Mouse (Mus musculus): ENCODE results near the gene Snx6.
"Not testable (repeated sequence)": the region's sequence is repeated elsewhere in the genome, so short reads cannot be mapped to it uniquely, and the experiment has no call there.

Snx6 gene

DNA sequence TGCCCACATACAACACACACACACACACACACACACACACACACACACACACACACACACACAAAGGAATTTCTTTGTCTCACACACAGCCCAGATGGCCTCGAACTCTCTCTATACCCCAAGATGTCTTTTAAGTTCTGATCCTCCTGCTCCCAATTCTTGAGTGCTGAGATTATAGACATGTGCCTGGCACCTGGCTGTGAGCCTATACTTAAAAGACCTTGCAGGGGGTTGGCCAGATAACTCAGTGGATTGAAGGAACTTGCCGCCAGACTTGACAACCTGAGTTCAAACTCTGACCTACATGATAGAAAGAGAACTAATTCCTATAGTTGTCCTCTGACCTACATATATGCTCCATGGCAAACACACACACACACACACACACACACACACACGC, 8.0 kb upstream of the Snx6 start:
- DNase-seq (ENCODE audit: low spot score): no peak

DNA sequence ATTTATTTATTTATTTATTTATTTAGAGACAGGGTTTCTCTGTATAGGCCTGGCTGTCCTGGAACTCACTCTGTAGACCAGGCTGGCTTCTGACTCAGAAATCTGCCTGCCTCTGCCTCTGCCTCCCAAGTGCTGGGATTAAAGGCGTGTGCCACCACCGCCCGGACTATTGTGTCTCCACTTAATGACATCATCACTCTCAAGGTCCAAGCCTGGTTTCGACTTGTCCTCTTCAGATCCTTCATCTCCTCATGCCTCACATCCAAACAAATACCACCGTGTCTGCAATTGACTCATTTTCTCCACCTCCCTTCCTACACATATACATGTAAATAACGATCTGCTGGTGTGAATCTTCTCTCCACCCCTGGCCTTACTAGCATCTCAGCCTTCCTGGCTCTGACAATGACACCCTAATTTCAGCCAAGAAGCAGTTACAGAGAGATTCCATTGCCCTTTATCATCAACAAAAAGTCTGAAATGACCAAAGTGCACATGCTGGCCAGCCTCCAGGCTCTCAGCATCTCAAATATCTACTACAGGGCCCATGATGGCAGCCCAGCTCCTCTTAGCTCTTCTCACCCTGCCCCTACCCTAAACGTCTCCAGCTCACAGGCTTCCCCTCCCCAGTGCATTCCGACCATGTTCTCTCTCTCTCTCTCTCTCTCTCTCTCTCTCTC, 1.2 kb upstream of the Snx6 start:
- DNase-seq (ENCODE audit: low spot score): no peak

DNA sequence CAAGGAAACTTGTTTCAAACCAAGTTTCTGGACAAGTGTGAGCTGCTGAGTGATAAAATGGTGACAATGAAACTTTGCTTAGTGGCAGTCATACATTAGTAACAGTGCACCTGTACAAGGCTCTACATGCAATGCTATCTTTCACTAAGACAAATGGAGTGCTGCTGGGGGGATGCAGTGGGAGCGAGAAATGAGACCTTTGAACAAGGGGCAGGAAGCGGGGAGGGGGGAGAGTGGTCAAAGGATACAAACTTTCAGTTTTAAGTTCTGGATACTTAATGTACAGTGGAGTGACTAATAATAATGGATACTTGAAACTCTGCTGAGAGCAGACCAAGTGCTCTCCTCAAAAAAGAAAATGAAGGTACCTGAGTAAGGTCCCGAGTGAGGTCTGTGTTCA, 1.1 kb downstream of the Snx6 start:
- no peak for DNase-seq (ENCODE audit: low spot score)

DNA sequence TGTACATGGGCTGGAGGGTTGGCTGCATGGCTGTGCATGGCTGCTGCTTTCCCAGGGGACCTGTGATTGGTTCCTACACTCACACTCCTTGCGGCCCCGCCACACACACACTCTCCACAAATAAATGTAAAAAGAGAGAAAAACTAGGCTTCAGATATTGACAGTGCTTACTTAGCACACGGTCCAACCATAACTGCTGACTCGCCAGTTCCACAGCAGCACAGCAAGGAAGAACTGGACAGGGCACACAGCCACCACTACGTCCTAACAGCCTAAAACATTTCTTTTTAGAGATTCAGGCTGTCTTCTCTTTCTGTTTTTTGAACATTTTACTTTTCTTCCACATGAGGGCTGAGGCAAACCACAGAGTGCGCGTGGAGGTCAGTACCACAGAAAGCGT, 4.0 kb downstream of the Snx6 start:
- DNase-seq (ENCODE audit: low spot score): no peak

DNA sequence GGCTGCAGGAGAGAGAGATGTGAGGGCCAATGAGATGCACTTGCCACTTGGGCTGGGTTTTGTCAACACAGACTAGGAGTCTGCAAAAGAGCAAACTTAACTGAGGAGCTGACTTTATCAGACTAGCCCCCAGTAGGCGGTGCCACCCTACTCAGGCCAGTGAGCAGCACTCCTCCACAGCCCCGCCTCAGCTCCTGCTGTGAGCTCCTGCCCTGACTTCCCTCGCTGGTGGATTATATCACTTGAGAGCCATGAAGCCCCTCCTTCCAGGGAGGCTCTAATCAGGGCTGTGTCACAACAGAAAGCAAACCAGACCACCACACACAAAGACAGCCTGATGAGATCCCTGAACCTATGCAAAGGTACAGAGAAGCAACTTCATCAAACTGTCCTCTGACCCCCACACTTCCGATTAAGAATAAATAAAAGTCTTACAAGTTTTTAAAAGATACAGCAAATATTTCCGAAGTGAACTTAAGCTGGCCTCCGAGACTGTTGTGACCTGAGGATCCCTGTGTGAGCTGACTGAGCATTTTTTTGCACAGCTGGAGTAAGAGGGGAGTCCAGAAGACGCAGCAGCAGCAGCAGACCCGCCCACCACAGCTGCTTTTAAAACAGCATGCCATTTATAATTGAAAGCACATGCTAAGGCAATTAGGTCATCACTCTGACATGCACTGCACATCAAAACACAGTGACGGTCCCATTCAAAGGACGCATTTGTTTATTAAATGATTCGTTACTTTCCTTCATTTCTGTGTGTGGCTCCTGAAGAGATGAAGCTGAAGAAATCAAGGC, 6.0 kb downstream of the Snx6 start:
- peak; percentile 83 for DNase-seq (ENCODE audit: low spot score)

DNA sequence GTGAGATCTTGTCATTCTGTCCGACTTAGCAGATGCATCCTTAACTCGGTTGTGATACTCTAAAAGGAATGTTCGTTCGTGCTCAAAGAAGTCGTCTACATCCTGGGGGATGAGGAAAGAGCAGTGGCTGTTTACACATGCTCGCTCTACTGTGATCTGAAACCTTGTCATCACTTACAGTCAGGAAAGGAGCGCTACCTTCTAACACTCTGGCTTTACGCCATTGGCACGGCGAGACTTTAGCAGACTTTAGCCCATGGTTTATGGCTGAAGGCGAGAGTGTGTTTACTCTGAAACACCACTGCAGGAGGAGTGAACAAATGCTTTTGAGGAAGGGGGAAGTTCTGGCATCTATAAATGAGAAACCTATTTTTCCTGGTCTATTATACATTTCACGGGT, 31.9 kb downstream of the Snx6 start:
- no peak for DNase-seq (ENCODE audit: low spot score)

DNA sequence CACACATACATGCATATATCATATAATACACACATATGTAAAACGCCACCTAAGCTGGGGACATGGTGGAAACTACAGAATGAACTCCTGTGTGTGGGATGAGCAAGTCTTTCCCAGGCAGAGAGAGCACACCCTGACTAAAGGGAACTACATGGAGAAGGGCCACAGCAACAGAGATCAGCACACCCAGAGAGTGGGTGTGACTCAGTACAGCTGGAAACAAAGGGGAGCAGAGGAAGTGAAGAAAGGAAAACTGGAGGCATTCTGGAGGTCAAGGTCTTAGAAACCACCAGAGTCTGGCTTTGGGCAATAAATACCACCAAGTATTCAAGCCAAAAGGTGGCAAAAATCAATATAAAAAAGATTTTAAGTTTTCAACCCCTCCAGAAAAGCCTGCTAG, 34.8 kb downstream of the Snx6 start:
- DNase-seq (ENCODE audit: low spot score): no peak

DNA sequence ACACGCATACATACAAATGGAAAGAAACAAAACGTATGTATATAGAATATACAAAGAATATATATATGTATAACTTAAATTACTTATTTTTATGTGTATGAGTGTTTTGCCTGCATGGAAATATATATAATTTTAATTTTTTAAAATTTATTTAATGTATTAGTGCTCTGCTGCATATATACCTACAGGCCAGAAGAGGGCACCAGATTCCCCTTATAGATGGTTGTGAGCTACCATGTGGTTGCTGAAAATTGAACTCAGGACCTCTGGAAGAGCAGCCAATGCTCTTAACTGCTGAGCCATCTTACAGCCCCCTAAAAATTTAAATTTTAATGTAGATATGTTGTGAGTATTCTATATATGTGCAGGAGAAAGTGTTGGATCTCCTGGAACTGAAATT, 36.7 kb downstream of the Snx6 start:
- DNase-seq (ENCODE audit: low spot score): no peak

DNA sequence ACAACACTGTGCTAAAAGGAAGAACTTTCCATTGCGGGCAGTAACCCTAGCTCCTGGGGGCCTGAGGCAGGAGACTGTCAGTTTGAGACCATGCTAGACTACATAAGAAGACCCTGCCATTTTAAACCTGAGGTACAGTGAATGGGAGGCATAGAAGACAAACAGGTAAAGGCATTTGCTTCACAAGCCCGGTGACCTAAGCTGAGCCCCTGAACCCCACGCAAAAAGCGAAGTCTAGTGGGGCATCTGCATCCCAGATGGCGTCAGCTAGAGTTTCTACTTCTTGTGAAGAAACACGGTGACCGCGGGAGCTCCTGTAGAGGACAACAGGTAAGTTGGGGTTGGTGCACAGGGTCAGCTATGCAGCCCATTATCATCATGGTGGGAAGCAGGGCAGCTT, 46.9 kb downstream of the Snx6 start:
- DNase-seq (ENCODE audit: low spot score): no peak

DNA sequence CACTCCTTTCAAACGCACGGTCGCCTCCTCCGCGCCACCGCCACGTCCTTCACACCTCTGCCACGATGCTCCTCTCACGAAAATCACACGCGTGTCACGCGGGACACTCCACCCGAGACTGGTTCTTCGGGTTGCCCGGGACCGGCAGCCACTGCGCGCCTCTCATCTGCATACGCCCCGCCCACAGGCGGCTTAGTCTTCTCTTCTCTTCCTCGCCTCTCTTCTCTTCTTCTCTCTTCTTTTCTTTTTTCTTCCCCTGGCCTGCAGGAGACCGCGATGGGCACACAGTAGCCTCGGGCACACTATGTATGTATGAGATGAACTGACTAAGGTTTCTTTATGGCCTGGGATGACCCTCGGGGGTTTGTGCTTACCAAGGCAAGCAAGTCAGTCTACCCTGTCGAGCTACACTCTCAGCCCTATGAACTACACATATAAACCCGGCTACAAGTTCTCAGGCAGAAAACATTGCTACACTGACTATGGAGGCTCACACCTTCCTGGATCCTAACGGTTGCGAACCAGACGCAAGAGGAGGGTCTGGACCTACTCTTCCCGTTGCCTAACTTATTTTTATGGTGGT, 56.8 kb downstream of the Snx6 start:
- not testable (repeated sequence) for DNase-seq (ENCODE audit: low spot score)

DNA sequence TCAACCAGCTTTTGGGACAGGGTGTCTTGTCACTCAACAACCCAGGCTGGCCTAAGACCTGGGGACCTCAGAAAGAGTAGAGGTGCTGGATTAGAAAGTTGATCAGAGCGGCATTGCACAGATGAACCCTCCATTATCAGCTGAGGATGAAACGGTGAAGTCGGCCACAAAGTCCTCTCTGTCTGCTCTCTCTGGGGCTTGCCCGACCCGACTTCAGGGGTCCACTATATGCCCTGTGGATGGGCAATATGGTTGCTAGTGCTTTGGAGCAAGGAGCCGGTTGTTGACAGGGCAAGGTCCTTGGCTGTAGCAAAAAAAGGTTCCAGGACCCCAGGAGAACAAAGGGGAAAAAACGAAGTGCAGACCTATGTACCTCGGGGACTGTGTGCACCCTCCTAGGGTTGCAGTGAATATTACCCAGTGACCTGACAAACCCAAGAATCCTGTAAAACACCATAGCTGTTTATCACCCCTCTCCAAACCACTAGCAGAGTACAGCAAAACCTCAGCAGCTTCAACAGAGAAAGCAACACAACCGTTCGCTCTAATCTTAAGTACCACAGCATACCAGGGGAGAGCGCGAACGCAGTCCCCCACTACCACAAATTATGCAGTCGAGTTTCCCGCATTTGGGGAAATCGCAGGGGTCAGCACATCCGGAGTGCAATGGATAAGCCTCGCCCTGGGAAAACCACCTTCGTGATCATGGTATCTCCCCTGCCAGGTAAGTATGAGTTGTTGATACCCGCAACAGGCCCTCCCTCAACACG, 57.4 kb downstream of the Snx6 start:
- DNase-seq (ENCODE audit: low spot score): not testable (repeated sequence)

DNA sequence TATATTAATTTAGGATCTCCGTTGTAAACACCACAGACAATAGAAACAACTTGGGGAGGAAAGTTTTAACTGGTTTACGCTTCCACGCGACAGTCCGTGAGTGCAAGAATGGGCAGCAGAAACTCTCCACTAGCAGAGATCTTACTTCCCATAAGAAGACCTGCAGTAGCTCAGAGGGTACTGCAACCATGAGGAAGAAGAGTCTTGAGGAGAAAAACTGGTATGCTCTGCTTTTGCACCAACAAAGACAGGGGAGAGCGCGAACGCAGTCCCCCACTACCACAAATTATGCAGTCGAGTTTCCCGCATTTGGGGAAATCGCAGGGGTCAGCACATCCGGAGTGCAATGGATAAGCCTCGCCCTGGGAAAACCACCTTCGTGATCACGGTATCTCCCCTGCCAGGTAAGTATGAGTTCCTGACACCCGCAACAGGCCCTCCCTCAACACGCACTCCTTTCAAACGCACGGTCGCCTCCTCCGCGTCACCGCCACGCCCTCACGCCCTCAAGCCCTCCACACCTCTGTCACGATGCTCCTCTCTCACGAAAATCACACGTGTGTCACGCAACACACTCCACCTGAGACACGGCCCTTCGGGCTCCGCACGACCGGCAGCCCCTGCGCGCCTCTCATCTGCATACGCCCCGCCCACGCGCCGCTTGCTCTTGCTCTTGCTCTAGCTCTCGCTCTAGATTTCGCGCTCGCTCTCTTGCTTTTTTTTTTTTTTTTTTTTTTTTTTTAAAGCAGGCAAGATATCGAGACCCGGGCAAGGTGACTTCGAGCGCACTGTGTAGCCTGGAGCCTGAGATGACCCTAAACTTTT, 61.0 kb downstream of the Snx6 start:
- DNase-seq (ENCODE audit: low spot score): not testable (repeated sequence)

DNA sequence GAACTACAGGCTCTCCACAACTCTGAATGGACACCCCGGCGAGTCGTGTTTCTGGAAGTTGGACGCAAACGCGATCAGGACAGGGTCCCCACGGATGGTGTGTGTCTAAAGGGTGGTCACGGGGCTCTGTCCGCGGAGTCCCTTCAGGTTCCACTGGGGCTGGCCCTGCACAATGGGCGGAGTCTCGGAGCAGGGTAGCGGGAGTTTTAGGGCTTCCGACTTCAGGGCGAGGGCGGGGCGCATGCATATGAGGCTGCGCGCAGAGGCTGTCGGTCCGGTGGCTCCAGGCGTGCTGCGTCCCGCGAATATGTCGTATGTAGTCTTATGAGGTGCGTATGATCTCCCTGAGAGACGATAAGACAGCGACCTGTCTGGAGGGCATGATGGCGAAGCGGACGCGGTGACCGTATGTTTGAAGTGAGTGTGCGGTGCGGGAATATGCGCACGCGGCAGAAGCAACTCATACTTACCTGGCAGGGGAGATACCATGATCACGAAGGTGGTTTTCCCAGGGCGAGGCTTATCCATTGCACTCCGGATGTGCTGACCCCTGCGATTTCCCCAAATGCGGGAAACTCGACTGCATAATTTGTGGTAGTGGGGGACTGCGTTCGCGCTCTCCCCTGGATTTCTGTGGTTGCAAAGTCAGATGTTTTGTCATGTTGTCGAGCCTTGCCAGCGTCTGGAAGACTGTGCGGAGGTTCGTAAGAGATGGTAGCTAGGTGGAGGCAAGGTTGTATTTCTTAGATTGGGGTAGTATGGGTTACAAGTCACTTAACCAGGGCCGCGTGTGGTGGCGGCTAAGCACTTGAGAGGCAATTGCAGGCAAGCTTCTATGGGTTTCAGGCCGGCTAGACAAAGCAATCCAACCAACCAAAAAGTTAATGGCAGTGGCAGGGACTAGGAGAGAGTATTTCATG, 66.1 kb downstream of the Snx6 start:
- DNase-seq (ENCODE audit: low spot score): not testable (repeated sequence)

DNA sequence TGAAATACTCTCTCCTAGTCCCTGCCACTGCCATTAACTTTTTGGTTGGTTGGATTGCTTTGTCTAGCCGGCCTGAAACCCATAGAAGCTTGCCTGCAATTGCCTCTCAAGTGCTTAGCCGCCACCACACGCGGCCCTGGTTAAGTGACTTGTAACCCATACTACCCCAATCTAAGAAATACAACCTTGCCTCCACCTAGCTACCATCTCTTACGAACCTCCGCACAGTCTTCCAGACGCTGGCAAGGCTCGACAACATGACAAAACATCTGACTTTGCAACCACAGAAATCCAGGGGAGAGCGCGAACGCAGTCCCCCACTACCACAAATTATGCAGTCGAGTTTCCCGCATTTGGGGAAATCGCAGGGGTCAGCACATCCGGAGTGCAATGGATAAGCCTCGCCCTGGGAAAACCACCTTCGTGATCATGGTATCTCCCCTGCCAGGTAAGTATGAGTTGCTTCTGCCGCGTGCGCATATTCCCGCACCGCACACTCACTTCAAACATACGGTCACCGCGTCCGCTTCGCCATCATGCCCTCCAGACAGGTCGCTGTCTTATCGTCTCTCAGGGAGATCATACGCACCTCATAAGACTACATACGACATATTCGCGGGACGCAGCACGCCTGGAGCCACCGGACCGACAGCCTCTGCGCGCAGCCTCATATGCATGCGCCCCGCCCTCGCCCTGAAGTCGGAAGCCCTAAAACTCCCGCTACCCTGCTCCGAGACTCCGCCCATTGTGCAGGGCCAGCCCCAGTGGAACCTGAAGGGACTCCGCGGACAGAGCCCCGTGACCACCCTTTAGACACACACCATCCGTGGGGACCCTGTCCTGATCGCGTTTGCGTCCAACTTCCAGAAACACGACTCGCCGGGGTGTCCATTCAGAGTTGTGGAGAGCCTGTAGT, 76.4 kb downstream of the Snx6 start:
- not testable (repeated sequence) for DNase-seq (ENCODE audit: low spot score)

DNA sequence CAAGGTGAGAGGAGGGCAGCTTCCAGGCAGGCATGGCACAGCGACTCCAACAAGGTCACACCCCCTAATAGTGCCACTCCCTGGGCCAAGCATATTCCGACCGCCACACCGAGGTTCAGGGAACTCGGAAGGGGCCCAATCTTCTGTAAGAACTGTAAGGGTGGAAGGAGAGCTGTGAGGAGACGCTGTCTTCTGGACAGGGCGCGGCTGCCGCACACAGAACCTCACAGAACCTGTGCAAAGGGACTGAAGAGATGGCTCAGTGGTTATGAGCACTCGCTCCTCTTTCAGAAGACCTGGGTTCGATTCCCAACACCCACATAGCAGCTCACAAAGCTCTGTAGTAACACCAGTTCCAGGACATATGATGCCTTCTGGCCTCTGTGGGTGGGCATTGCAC, 78.0 kb downstream of the Snx6 start:
- DNase-seq (ENCODE audit: low spot score): not testable (repeated sequence)

DNA sequence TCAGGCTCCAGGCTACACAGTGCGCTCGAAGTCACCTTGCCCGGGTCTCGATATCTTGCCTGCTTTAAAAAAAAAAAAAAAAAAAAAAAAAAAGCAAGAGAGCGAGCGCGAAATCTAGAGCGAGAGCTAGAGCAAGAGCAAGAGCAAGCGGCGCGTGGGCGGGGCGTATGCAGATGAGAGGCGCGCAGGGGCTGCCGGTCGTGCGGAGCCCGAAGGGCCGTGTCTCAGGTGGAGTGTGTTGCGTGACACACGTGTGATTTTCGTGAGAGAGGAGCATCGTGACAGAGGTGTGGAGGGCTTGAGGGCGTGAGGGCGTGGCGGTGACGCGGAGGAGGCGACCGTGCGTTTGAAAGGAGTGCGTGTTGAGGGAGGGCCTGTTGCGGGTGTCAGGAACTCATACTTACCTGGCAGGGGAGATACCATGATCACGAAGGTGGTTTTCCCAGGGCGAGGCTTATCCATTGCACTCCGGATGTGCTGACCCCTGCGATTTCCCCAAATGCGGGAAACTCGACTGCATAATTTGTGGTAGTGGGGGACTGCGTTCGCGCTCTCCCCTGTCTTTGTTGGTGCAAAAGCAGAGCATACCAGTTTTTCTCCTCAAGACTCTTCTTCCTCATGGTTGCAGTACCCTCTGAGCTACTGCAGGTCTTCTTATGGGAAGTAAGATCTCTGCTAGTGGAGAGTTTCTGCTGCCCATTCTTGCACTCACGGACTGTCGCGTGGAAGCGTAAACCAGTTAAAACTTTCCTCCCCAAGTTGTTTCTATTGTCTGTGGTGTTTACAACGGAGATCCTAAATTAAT, 81.5 kb downstream of the Snx6 start:
- not testable (repeated sequence) for DNase-seq (ENCODE audit: low spot score)

DNA sequence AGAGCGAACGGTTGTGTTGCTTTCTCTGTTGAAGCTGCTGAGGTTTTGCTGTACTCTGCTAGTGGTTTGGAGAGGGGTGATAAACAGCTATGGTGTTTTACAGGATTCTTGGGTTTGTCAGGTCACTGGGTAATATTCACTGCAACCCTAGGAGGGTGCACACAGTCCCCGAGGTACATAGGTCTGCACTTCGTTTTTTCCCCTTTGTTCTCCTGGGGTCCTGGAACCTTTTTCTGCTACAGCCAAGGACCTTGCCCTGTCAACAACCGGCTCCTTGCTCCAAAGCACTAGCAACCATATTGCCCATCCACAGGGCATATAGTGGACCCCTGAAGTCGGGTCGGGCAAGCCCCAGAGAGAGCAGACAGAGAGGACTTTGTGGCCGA, 85.0 kb downstream of the Snx6 start:
- not testable (repeated sequence) for DNase-seq (ENCODE audit: low spot score)

DNA sequence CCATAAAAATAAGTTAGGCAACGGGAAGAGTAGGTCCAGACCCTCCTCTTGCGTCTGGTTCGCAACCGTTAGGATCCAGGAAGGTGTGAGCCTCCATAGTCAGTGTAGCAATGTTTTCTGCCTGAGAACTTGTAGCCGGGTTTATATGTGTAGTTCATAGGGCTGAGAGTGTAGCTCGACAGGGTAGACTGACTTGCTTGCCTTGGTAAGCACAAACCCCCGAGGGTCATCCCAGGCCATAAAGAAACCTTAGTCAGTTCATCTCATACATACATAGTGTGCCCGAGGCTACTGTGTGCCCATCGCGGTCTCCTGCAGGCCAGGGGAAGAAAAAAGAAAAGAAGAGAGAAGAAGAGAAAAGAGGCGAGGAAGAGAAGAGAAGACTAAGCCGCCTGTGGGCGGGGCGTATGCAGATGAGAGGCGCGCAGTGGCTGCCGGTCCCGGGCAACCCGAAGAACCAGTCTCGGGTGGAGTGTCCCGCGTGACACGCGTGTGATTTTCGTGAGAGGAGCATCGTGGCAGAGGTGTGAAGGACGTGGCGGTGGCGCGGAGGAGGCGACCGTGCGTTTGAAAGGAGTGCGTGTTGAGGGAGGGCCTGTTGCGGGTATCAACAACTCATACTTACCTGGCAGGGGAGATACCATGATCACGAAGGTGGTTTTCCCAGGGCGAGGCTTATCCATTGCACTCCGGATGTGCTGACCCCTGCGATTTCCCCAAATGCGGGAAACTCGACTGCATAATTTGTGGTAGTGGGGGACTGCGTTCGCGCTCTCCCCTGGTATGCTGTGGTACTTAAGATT, 85.6 kb downstream of the Snx6 start:
- not testable (repeated sequence) for DNase-seq (ENCODE audit: low spot score)

Measured in yolk sac, embryonic 10.5 days (tissue).